Mouse (Mus musculus) adrenal gland, postnatal 4 days (tissue): ENCODE data around the gene Zfp462. TPM values are rescaled to one million over a fixed set of nuclear protein-coding genes. Genes with fewer than 3 reads are reported as not detected.
"Not testable (repeated sequence)": the region's sequence is repeated elsewhere in the genome, so short reads cannot be mapped to it uniquely, and the experiment has no call there.

Experiments
- DNase-seq, 2 experiments: peaks; one replicate each; pipeline ENCODE4 v3.0.0; 2021 to 2022; ENCODE audit warnings: low spot score in 2 of 2, mixed read lengths in 2 of 2
- long read RNA-seq, 2 experiments: library from polyadenylated mRNA; stranded (forward); transcript quantifications; one replicate each; pipeline ENCODE4 v2.0.0; 2021
- total RNA-seq, 2 experiments: library from RNA; stranded (reverse); gene quantifications; 2 replicates each; pipeline ENCODE4 v1.2.3; 2021

Zfp462 gene
- 10 to 100 TPM; 63.1 to 67.5 TPM for total RNA-seq
- long read RNA-seq, experiment 1, partial matches to known transcripts: 0 of 4 reads
- long read RNA-seq, experiment 1, other reads (novel, unspliced or antisense): 4 of 4 reads
- long read RNA-seq, experiment 2, partial matches to known transcripts: 2 of 10 reads
- long read RNA-seq, experiment 2, other reads (novel, unspliced or antisense): 8 of 10 reads

DNA sequence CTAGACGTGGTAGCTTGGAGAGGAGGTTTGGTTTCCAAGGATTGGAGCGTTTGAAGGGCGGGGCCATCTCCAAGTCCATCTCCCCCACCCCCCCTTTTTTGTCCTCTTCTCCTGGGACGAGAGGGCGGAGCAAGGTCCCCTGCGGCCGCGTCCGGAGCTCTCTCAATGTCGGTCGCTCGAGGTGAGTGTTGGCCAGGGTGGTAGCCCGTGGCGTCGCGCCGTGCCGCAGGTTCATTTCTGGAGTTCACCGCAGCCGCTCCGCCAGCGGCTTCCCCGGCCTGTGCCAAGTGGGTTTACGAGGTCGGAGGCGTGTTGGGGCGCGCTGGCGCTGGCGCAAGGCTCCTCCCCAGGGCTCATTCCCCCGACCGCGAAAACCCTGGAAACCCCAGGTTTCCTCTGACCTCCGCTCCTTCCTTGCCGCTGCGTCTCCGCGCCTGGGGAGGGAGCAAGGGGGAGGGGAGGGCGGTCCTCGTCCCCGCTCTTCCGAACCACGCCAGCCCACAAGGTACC, at the start of gene Zfp462:
TSS of gene Zfp462 (plus strand) at position 128 of the 510 bp plus-strand sequence.
- DNase-seq: peak in 1 of 2 experiments; percentile 38

DNA sequence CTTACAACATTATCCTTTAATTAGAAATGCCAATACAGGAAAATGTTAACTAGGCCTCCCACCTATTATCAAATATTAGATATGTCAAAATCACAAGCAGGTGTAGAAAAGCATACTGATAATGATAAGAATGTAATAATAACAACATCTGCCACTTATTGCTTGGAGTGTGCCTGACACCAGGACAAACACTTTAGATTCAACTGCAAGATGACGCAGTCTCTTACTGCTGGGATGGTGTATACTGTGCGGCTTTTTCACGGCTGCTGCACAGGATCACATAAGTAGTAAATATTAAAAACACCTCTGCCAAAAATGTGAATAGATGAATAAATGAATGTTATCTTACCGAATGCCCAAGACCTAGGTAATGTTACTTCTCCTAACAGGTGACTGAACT, 48.8 kb upstream of the Zfp462 start:
- no peak for DNase-seq

DNA sequence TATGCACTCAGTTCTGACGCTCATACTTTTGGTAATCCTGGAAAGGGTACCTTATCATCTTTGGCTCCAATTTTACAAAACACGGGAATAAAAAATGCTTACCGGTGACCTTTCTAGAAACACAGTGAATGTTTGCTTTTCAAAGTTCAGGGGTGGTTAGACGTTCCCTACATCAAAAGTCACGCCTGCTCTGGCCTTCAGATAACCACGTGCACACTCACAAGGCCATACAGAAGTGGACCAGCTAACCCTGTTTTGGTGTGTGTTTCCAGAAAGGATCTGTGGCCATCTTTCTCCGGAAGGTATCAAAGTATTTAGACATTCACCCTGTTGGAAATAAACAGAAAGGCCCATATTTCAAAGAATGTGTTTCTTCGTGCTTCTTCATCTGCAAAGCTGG, 40.2 kb upstream of the Zfp462 start:
- DNase-seq: no peak

DNA sequence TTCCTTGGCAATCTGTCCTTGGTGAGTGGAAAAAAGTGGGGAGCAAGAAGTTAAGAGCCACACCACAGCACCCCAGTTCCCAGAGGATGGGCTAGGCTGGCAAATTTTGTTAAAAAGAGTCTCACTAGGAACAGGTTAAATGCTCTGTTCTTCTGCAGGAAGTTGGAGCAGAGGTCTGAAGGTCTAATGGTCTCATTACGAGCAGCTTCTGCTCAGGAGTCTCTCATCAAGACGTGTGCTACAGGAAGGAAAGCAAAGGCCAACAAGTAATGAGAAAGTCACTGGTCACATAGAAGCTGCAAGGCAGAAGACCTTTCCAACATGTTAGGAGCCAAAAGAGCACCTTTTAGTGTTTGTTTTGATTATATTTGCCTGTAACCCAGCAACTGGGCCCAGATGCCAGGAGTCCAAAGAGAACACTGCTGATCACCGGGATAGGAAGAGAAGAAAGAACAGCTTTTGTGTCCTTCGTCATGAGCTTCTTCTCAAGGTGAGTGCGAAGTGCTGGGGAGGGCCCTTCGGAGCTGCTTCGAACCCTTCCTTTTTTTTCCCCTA, 39.4 kb upstream of the Zfp462 start:
- DNase-seq: no peak

DNA sequence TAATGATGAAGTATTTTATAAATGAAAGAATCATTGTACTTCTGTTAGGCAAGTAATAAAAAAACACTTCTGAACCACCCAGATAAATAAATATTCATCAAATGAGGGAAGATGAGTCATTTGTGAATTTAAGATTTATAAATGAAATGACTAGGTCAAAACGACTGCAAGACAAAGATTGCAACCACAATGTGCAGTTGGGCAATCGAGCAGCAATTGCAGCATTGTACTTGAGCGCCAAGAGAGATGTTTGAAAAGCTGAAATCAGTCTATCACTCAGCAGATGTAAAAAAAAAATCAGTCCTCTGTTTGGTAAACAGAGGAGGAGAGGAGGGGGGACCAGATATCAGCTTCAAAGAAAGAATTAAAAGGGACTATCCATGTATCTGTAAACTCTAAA, 34.5 kb upstream of the Zfp462 start:
- DNase-seq: no peak

DNA sequence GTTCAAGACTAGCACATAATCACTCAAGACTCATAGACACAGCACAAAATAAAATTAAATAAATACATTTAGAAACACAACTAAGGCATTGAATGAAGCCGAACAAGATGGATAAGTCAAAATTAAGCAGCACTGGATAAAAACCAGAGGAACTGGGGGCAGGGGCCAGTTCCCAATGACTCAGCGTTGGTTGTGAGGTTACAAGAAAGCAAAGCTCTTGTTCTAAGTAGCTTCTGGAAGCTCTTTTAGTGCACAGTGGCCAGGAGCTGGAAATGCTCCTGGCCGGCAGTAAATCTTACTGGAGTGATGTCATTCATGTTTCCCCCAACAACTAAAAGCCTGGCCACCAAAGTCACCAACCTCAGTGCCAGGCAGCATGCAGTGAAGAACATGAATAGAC, 26.6 kb upstream of the Zfp462 start:
- DNase-seq: no peak

DNA sequence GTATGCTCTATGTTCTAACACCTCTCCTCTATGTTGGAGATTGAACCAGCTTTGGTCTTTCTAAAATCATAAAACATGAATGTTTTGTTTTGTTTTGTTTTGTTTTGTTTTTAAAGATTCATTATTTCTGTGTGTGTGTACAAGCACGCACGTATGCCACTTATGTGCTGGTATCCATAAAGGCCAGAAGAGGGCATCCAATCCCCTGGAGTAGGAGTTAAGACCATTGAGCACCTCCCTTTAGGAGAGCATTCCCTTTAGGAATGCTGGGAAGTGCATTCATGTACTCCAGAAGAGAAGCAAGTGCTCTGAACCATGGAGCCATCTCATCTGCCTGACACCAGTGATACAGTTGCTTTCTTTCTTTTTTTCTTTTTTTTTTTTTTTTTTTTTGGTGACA, 21.5 kb upstream of the Zfp462 start:
- no peak for DNase-seq

DNA sequence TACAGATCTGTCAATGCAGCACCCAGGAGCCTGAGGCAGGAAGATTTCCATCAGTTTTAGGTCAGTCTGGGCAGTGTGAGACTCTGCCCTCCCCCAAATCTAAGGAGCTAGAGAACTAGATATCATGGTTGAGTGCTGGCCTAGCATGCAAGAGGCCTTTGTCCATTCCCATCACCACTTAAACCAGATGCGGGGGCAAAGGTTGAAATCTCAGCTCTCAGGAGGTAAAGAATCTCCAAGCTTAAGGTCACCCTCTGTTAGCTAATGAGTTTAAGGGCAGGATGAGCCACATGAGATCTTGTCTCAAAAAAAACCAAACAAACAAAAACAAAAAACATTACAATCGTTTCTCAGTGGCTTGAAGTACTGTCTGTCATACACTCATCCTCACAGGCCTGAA, 20.5 kb upstream of the Zfp462 start:
- DNase-seq: no peak

DNA sequence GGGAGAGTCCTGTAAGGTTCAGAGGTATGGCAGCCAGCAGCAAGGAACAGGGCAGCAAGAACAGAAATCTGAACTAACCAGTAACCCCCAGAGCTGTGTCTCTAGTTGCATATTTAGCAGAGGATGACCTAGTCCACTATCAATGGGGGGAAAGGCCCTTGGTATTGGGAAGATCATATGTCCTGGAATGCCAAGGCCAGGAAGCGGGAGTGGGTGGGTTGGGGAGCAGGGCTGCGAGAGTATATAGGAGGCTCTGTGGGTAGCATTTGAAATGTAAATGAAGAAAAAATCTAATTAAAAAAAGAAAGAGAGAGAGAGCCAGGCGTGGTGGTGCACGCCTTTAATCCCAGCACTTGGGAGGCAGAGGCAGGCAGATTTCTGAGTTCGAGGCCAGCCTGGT, 18.4 kb upstream of the Zfp462 start:
- not testable (repeated sequence) for DNase-seq

DNA sequence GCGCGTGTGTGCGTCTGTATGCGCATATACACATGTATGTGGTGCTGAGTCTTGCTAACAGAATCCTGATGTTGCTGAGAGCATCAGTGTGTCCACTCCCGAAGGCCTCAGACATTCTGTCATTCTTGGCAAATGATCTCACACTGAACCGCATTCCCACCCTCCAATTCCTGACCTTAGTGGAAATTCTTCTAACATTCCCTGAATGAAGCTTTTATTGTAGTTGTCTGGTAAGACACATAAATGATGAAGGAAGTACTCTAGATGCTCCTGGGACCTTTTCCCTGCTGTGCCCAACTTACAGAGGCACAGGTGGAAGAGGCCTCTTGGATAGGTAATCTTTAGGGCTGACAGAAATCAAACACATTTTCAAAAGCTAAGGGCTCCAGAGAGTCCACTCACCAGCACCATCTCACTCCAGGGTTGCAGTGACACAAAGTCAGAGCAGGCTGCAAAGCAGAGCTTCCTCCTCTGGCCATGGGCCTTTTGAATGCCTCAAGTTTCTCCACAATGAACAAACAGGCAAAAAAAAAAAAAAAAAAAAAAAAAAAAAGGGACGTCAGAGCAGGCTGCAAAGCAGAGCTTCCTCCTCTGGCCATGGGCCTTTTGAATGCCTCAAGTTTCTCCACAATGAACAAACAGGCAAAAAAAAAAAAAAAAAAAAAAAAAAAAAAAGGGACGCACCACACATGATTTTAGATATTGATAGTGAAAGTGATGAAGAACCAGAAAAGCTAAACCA, 17.4 kb upstream of the Zfp462 start:
- not testable (repeated sequence) for DNase-seq

DNA sequence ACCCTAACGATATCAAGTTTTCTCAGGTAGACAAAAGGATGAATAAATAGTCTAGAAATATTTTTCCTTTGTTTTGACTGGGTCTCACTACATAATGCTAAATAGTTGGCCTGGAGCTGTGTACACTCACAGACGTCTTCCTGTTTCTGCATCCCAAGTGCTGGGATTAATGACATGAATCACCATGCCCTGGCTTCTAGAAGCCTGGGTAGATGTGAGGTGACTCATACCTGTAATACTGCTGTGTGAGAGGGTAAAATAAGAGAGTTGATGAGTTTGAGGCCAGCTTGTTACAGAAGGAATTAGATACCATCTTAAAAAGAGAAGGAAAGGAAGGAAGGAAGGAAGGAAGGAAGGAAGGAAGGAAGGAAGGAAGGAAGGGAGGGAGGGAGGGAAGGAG, 15.2 kb upstream of the Zfp462 start:
- no peak for DNase-seq

DNA sequence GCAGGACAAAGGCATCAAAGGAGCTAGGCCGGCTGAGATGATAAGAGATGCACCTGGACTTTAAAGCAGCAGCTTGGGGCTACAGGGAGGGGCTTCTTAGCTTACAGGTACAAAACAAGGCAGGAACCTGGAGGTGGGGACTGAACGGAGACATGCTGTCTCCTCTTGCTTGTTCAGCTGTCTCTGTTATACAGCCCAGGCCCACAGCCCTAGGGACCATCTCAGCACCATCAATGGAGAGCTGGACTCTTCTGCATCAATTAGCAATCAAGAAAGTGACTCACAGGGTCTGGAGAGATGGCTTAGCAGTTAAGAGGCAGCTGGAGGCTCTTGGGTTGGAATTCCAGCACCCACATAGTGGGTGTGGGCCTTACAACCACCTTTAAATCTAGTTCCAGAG, 12.2 kb upstream of the Zfp462 start:
- no peak for DNase-seq

DNA sequence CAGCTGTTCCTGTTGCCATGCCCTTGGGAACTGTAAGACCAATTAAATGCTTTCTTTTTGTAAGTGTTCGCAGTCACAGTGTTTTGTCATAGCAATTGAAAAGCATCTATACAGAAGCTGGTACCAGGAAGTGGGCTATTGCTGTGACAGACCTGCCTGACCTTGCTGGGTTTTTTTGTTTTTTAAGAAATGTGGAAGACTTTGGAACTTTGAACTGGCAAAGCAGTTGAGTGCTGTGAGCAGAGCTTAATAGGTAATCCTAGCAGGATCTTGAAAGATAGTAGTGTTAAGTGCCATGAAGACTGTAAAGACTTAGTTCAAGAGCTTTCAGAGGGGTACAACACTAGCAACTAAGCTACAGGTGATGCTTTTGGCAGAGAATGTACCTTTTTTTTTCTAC, 7.7 kb upstream of the Zfp462 start:
- no peak for DNase-seq

DNA sequence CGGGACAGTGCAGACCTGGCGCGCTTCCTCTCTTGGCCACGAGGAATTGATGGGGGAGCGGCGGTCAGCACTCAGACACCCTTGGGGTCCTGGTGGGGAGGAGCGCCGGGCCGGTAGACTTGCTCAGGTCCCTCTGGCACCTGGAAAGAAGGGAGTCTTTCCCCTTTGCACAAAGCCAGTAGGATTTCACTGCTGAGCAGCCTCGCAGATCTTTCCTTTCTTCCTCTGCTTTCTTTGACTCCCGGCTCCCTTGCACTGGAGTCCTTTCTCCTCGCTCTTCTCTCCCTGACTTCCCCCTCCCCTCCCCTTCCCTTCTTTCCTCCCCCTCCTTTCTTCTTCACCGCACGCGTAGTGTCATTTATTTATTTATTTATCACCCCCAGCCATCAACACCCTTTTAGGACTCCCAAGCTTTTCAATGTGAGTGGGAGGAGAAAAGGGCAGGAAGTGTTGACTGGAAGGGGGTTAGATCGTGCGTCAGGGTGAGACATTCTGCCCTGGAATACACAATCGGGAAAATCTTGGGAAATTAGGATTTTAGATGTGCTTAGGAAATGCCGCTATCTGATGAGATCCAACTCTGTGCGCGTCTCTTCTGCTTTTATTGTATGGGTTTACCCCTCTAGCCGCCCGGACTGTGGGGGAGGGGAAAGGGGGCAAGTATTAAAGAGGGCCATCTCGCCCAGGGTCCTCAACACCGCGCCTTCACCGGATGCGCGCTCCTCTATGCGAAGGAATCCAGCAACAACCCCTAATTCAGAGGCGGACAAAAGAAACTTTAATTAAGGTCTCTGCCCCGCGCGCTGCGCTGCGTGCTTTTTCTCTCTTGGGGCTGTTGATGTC, 976 bp downstream of the Zfp462 start:
- DNase-seq: no peak

DNA sequence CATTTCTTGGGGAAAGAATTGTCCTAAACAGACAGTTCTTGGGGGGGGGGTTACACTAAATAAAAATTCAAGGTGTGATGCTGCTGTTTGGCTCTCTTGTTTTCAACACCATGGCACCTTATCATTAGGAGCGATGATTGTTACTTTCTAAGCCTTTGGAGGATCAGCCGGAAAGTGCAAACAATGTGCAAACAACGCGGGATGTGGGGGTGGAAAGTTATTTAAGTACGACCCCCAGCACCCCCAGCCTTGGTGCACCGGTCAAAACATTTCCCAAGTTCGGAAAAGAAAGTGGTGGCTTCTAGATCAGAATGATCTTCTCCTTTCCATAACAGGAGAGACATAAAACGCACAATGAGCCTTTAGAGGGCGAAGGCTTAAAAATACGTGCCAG, 1.8 kb downstream of the Zfp462 start:
- DNase-seq: no peak

DNA sequence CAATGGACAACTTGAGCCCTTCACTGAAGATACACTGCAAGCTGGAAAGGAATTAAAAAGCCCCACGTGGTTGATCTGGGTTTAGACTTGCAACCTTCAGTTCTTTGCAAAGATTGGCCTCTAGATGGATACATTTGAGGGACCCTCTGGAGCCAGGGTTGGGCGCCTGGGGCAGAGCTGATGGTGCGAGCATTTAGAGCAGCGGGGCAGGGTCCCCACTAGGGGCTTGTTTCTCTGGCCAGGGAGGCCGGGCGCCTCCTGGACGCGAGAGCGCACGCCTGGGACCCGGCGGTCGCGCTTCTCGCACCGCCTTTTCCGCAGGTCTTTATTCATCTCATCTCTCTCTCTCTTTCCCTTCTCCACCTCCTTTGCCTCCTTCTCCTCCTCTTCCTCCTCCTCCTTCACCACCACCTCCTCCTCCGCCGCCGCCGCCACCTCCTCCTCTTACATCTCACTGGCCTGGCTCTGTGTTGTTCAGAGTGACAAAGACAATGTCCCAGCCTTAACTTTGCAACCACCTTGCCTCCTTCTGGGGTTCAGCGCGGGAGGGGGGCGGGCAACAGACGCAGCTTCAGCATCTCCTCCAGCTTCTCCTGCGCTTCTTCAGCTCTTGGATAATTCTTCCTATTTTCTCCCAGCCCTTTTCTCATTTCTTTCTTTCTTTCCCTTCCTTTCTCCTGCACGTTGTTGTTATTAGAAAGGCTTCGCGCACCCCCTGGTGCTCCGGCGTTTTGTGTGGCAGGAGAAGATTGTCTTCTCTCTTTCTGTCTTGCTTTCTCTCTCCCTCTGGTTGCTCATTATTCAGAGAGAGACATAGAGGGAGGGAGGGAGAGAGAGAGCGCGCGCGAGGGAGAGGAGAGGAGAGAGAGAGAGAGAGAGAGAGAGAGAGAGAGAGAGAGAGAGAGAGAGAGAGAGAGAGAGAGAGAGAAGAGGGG, 2.5 kb downstream of the Zfp462 start:
- DNase-seq: peak in 1 of 2 experiments; percentile 22

DNA sequence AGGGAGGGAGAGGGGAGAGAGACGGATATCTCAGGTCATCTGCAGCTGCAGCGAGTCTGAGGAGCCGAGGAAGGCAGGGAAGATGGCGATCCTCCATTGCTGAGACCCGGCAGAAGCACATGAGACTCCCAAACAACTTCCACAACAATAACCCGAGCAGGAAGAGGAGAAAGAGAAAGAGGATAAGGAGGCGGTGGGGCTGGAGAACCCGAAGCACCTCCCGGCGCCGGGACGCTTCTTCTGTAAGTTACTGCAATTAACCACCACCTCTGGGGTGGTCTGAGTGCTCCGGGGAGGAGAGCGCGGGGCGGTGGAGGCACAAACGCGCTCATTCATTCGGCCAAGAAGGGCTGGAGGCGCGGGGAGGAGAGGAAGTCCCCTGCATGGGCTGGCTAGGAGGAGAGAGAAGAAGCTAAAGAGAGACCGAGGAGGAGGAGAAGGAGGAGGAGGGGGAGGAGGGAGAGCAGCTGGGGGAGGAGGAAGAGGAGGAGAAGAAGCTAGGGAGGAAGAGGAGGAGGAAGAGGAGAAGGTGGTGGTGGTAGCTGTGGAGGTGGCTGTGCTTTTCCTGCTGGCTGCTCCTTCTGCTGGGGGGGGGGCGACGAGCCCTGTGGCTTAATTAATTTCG, 3.3 kb downstream of the Zfp462 start:
- DNase-seq: peak in 1 of 2 experiments; percentile 40

DNA sequence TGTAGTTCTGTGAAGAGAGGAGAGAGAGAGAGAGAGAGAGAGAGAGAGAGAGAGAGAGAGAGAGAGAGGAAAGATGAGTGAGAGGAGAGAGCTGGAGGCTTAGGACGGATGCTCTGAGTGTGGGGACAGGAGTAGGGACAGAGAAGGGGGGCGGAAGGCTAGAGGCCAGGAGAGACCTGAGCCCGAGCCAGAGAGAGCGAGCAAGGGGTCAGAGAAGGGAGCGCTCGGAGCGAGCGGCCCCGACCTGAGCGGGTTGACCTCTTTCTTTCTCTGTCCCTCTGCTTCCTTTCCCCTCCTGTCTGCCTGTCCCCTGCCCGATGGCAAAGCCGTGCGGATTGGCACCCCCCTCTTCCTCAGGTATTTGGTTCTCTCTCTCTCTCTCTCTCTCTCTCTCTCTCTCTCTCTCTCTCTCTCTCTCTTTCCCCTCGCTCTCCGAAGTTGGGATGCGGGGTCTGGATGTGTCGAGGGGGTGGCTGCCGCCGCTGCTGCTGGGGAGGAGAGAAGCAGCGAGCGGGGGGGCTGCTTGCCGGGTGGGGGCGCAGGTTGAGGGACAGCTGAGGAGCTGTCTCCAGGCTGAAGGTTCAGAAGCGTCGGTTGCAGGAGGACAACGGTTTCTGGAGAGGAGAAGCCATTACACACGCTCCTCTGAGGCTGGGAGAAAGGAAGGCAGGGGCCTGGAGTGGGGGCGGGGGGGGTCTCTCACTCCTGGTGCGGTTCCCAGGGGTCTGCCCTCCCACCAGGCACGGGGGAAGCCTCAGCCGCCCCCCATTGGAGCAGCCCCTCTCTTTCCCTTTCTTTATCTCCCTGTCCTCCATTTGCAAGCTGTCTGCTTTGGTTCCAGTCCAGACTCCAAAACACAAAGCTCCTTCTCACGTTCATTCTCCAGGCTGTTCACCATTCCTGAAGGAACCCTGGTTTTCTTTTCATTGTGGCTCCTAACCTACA, 4.0 kb downstream of the Zfp462 start:
- DNase-seq: peak in 1 of 2 experiments; percentile 34

DNA sequence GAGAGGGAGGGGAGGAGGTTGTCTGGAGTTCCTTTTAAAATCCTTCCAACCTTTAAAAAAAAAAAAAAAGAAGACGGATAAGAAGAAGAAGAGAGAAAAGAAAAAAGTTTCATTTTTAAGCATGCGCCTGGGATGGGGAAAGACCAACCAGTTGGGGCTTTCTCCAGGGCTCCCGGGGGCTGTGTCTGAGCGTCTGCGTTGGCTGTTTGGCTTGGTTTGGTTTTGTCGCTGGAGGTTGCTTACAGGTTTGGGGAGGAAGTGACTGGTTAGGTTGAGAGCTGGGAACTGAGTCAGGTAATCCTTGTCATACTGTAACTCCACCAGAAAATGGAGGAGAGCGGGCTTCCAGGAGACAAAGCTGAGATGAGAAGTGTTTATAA, 4.7 kb downstream of the Zfp462 start:
- DNase-seq: no peak
